8 mouse cellular contexts compared by ENCODE assay signal in genomic region chr12:70824017-70824416, GRCm38 (mm10). TPM values are rescaled to one million over a fixed set of nuclear protein-coding genes. Genes with fewer than 3 reads are reported as not detected.
DNase-seq lines count a peak whose midpoint lies in the region; ATAC-seq lines count a peak whose summit lies in the region.
"Had no signal": no experiment of that assay in that cellular context is flagged by ENCODE, and none has a peak within 500 bp of the region (broad histone marks: within the 10 kb centered on the region; RNA-seq: fewer than 3 reads in every experiment).

No protein-coding gene starts in this region.

- peaks cover 39% of the 10 kb centered on the region for H3K4me1 ChIP-seq in liver, embryonic 12.5 days
- peaks cover 11% of the 10 kb centered on the region for H3K4me1 ChIP-seq in forebrain, embryonic 14.5 days (ENCODE audit: control insufficient read depth, insufficient read depth, low read length)
- H3K4me1 ChIP-seq in limb, embryonic 11.5 days (ENCODE audit: control insufficient read depth, insufficient read depth, low read length): peaks cover 4% of the 10 kb centered on the region; the same call in 1 of the 2 replicates
- peaks cover 35% of the 10 kb centered on the region for H3K4me1 ChIP-seq in neural tube, embryonic 15.5 days

- H3K9ac ChIP-seq in liver, embryonic 12.5 days: no peak overlapping the region
- H3K9ac ChIP-seq in forebrain, embryonic 14.5 days (ENCODE audit: low read length): no peak overlapping the region
- H3K9ac ChIP-seq in limb, embryonic 11.5 days (ENCODE audit: low read length): no peak overlapping the region
- H3K9ac ChIP-seq in neural tube, embryonic 15.5 days (replicated peaks): no peak overlapping the region

- peak overlapping the region; percentile 98 for H3K4me2 ChIP-seq in liver, embryonic 12.5 days
- peak overlapping the region; percentile 61 for H3K4me2 ChIP-seq in forebrain, embryonic 14.5 days (ENCODE audit: low read length)
- H3K4me2 ChIP-seq in limb, embryonic 11.5 days (ENCODE audit: low read depth, severe bottlenecking): peak overlapping the region; percentile 60; the same call in 1 of the 2 replicates
- H3K4me2 ChIP-seq in neural tube, embryonic 15.5 days: peak overlapping the region; percentile 78

- no peaks in the 10 kb centered on the region for H3K36me3 ChIP-seq in liver, embryonic 12.5 days
- H3K36me3 ChIP-seq in forebrain, embryonic 14.5 days (ENCODE audit: control insufficient read depth, insufficient read depth, low read length): no peaks in the 10 kb centered on the region
- H3K36me3 ChIP-seq in limb, embryonic 11.5 days (ENCODE audit: control insufficient read depth, insufficient read depth, low read length): no peaks in the 10 kb centered on the region
- H3K36me3 ChIP-seq in neural tube, embryonic 15.5 days: no peaks in the 10 kb centered on the region

- no peak for ATAC-seq in liver, embryonic 12.5 days
- ATAC-seq in forebrain, embryonic 14.5 days: no peak
- ATAC-seq in limb, embryonic 11.5 days (ENCODE audit: insufficient number of reproducible peaks, low FRiP score, low TSS enrichment, low read depth): no peak
- ATAC-seq in neural tube, embryonic 15.5 days (ENCODE audit: low FRiP score): no peak
- ATAC-seq: Patski had no signal

- H3K27me3 ChIP-seq in liver, embryonic 12.5 days (replicated peaks): peaks cover 11% of the 10 kb centered on the region
- H3K27me3 ChIP-seq in forebrain, embryonic 14.5 days (replicated peaks; ENCODE audit: control insufficient read depth, insufficient read depth, low read length): no peaks in the 10 kb centered on the region
- H3K27me3 ChIP-seq in limb, embryonic 11.5 days (ENCODE audit: control insufficient read depth, insufficient read depth, low read length): no peaks in the 10 kb centered on the region
- H3K27me3 ChIP-seq in neural tube, embryonic 15.5 days (replicated peaks): no peaks in the 10 kb centered on the region
- H3K27me3 ChIP-seq: Patski had no signal

- H3K9me3 ChIP-seq in liver, embryonic 12.5 days (replicated peaks): no peaks in the 10 kb centered on the region
- H3K9me3 ChIP-seq in forebrain, embryonic 14.5 days (replicated peaks; ENCODE audit: control insufficient read depth, low read length): no peaks in the 10 kb centered on the region
- H3K9me3 ChIP-seq in limb, embryonic 11.5 days (ENCODE audit: control insufficient read depth, low read length): no peaks in the 10 kb centered on the region
- no peaks in the 10 kb centered on the region for H3K9me3 ChIP-seq in neural tube, embryonic 15.5 days (replicated peaks)

- DNase-seq in liver: no peak
- no peak for DNase-seq in forebrain, embryonic 14.5 days (ENCODE audit: low spot score)
- no peak for DNase-seq in limb, embryonic 11.5 days (ENCODE audit: low spot score)
- no peak for DNase-seq in layer of hippocampus, postnatal 36 days
- DNase-seq in gastrocnemius, postnatal 10 days: no peak

- WGBS in liver, embryonic 12.5 days (ENCODE audit: insufficient replicate concordance): 67% methylated on average over 7 of the region's 7 CpGs
- WGBS in forebrain, embryonic 14.5 days: 58% methylated on average over 7 of the region's 7 CpGs
- WGBS in limb, embryonic 11.5 days: 56% methylated on average over 7 of the region's 7 CpGs
- 58% methylated on average over 7 of the region's 7 CpGs for WGBS in neural tube, embryonic 15.5 days

- H3K4me3 ChIP-seq in liver, embryonic 12.5 days: no peak overlapping the region
- peak overlapping the region; percentile 73; the same call in 1 of the 2 replicates for H3K4me3 ChIP-seq in forebrain, embryonic 14.5 days (ENCODE audit: low read depth, low read length)
- 0 out of 2 replicates have a peak overlapping the region, but pooled peaks have one; percentile 84 for H3K4me3 ChIP-seq in limb, embryonic 11.5 days (ENCODE audit: low read depth, low read length)
- H3K4me3 ChIP-seq in neural tube, embryonic 15.5 days (replicated peaks): peak overlapping the region; percentile 83; the same call in 1 of the 2 replicates

- H3K27ac ChIP-seq in liver, embryonic 12.5 days: no peak overlapping the region; the same call in 1 of the 2 replicates
- H3K27ac ChIP-seq in forebrain, embryonic 14.5 days (ENCODE audit: low read depth, low read length): no peak overlapping the region
- H3K27ac ChIP-seq in limb, embryonic 11.5 days (replicated peaks; ENCODE audit: low read depth, low read length): no peak overlapping the region
- peak overlapping the region; percentile 97; the same call in 1 of the 2 replicates for H3K27ac ChIP-seq in neural tube, embryonic 15.5 days (replicated peaks)

RNA-seq across cellular contexts. Expression of gene Frmd6, which starts 1.3 kb away (rescaled TPM):
- polyA plus RNA-seq in liver, embryonic 12.5 days (2016; fragmentation: Nextera tagmentation; extraction: Ambion mirVana): 5.0 and 5.3 TPM in 2 replicates
- polyA plus RNA-seq in forebrain, embryonic 14.5 days (2014; fragmentation: Nextera tagmentation; extraction: Ambion mirVana): 8.5 and 11.8 TPM in 2 replicates
- polyA plus RNA-seq in limb, embryonic 11.5 days (2014; fragmentation: Nextera tagmentation; extraction: Ambion mirVana): 58.5 and 62.1 TPM in 2 replicates
- polyA plus RNA-seq in neural tube, embryonic 15.5 days (2015; fragmentation: Nextera tagmentation; extraction: Ambion mirVana): 9.3 and 13.3 TPM in 2 replicates
- total RNA-seq in layer of hippocampus, postnatal 36 days (2021): 10 to 100 TPM; 20.7 to 20.9 TPM
- 10 to 100 TPM; 27.4 to 34.5 TPM for total RNA-seq in gastrocnemius, postnatal 10 days (2021)
